Mouse (Mus musculus): ENCODE measurements around the gene Prr15l.
A peak's percentile ranks its signal among the peaks of the same experiment; 100 is the strongest.

Prr15l gene

GRCm38 (mm10) chr11:96977606-96978400 is 49.9 kb downstream of the Prr15l start:
- DNase-seq = peak; percentile 98 to 99

GRCm38 (mm10) chr11:96978401-96979246 is 50.7 kb downstream of the Prr15l start:
- DNase-seq = peak in 1 of 2 experiments; percentile 58

- DNase-seq = no peak
Observed at GRCm38 (mm10) chr11:96979329-96979728, 51.4 kb downstream of the Prr15l start.

GRCm38 (mm10) chr11:96980021-96980420 is 52.1 kb downstream of the Prr15l start:
- no peak for DNase-seq

- DNase-seq = no peak
Observed at GRCm38 (mm10) chr11:96981461-96981860, 53.6 kb downstream of the Prr15l start.

GRCm38 (mm10) chr11:96982355-96982754 is 54.5 kb downstream of the Prr15l start:
- DNase-seq = peak; percentile 91 to 92

- no peak for DNase-seq
Observed at GRCm38 (mm10) chr11:96982859-96983258, 55.0 kb downstream of the Prr15l start, which contains the start of gene Sp2. Gene Sp2 (minus strand): TSS chr11:96982959.

GRCm38 (mm10) chr11:96984903-96985302 is 57.0 kb downstream of the Prr15l start:
- DNase-seq = no peak

- DNase-seq = no peak
Observed at GRCm38 (mm10) chr11:96986463-96986862, 58.6 kb downstream of the Prr15l start.
